Mouse (Mus musculus) heart, adult 2 months (tissue): ENCODE results near the gene Trem3. TPM values are rescaled to one million over a fixed set of nuclear protein-coding genes. Genes with fewer than 3 reads are reported as not detected.

Source experiments
- DNase-seq, 2 experiments: peaks; one replicate each; pipeline ENCODE4 v3.0.0; 2021
- H3K27ac ChIP-seq: fragments of 200-600 bp; 2 replicates; pipeline ENCODE4 v1.8.1; 2022
- H3K27me3 ChIP-seq: fragments of 200-500 bp; 2 replicates; pipeline ENCODE4 v1.6.1; 2012; ENCODE audit warnings: mild to moderate bottlenecking, low read length, inconsistent platforms, mixed read lengths; ENCODE audit not compliant: control insufficient read depth, insufficient read depth
- H3K36me3 ChIP-seq: fragments of 200-500 bp; 2 replicates; pipeline ENCODE4 v1.6.1; 2012; ENCODE audit warnings: low read length, inconsistent platforms; ENCODE audit not compliant: control insufficient read depth, insufficient read depth
- H3K4me1 ChIP-seq: fragments of 200-500 bp; 2 replicates; pipeline ENCODE4 v1.6.1; 2011; ENCODE audit warnings: low read length; ENCODE audit not compliant: control insufficient read depth, insufficient read depth
- H3K4me3 ChIP-seq: fragments of 200-600 bp; 2 replicates; pipeline ENCODE4 v1.8.1; 2022
- H3K79me2 ChIP-seq: fragments of 200-500 bp; replicated peaks from 2 replicates; pipeline ENCODE4 v1.6.1; 2012; ENCODE audit warnings: mild to moderate bottlenecking, inconsistent platforms, low read length, moderate library complexity, mixed read lengths; ENCODE audit not compliant: control insufficient read depth, insufficient read depth
- H3K9ac ChIP-seq: fragments of 200-500 bp; 2 replicates; pipeline ENCODE4 v1.6.1; 2012; ENCODE audit warnings: low read depth, mild to moderate bottlenecking, control low read depth, inconsistent platforms, low read length, mixed read lengths
- CTCF ChIP-seq: fragments of 200-600 bp; IDR thresholded peaks from 2 replicates; pipeline ENCODE4 v1.8.1; 2022; ENCODE audit warnings: antibody characterized with exemption, mild to moderate bottlenecking, moderate library complexity
- EP300 ChIP-seq: fragments of 200-500 bp; IDR thresholded peaks from 2 replicates; pipeline ENCODE4 v1.6.1; 2011; ENCODE audit warnings: low read depth, low read length, control low read depth; ENCODE audit not compliant: insufficient read depth
- POLR2A ChIP-seq: fragments of 200-500 bp; IDR thresholded peaks from 2 replicates; pipeline ENCODE4 v1.6.1; 2011; ENCODE audit warnings: mild to moderate bottlenecking, low read depth, low read length, control low read depth; ENCODE audit not compliant: insufficient read depth
- WGBS: fragments of 180-500 bp; shearing (Covaris S2); methylation state at CpG from one replicate; pipeline ENCODE4 v1.1.7; 2018; 5-methylcytosine and 5-hydroxymethylcytosine counted together
- intact Hi-C: fragments of 180-260 bp; cut with DNase I; formaldehyde crosslinking; loops from one replicate; pipeline ENCODE4 v1.15.1; 2025
- polyA plus RNA-seq: library from polyadenylated mRNA; depleted of rRNA; stranded (reverse); fragments of >200 nt; gene quantifications from 2 replicates; pipeline ENCODE4 v1.2.3, GENCODE M21; 2012; rRNA removed
- total RNA-seq, 2 experiments: library from RNA; stranded (reverse); gene quantifications; 2 replicates each; pipeline ENCODE4 v1.2.3; 2021

Gene Trem3
- total and polyA plus RNA-seq, 3 experiments, result 0.26 TPM; not detected in 2

DNA sequence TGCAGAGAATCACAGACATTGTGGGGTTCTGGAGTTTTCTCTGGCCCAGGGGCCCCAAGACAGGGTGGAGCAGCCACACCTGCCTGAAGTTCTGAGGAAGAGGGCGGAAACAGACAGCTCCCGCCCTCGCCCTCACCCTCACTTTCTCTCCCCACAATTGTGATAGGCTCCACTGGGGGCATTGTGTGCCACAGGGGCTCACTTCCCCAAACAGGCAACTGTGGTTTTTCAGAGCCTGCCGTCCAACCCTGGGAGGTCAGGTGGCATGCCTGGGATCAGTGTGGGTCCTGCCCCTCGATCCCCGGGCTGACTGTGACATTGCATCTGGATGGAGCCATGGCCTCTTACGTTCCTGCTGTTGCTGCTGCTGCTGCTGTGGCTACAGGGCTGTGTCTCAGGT lies 52.6 kb downstream of the Trem3 start:
- no peaks in the 10 kb centered on the region for H3K36me3 ChIP-seq
- H3K9ac ChIP-seq, result no peak overlapping the region; the same call in 1 of the 2 replicates
- TF ChIP-seq POLR2A, result no peak
- TF ChIP-seq EP300, result no peak
- TF ChIP-seq CTCF, result no peak
- peak in 1 of 2 experiments; percentile 48 for DNase-seq
- H3K27me3 ChIP-seq, result no peaks in the 10 kb centered on the region
- intact Hi-C loops, result no loop called here
- 69% methylated on average over 7 of the region's 7 CpGs for whole genome bisulfite sequencing
- no peaks in the 10 kb centered on the region for H3K79me2 ChIP-seq
- H3K4me3 ChIP-seq, result no peak overlapping the region
- no peak overlapping the region for H3K27ac ChIP-seq
- H3K4me1 ChIP-seq, result no peaks in the 10 kb centered on the region

DNA sequence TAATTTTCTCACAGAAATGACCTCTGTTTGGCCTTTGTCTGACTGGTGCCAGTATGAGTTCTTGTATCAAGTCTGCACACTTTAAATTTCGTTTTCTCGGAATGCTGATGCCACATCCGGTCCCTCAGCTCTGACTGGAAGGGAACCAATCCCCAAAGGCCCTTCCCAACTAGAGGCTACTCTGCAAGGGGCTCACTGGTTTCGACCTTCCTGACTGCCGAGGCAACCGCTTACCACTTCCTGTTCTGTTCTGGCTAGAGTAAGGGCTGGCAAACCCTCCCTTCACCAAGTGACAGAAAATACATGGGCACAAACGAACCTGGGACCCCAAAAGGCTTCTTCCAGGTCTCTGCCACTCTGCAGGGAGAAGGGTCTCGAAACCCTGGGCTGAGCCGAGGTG lies 53.3 kb downstream of the Trem3 start:
- H3K4me3 ChIP-seq, result no peak overlapping the region
- 65% methylated on average over 9 of the region's 9 CpGs for WGBS
- no peaks in the 10 kb centered on the region for H3K36me3 ChIP-seq
- DNase-seq, result peak in 1 of 2 experiments; percentile 25
- no peak for TF ChIP-seq EP300
- TF ChIP-seq CTCF, result no peak
- intact Hi-C loops, result no loop called here
- H3K79me2 ChIP-seq, result no peaks in the 10 kb centered on the region
- H3K4me1 ChIP-seq, result no peaks in the 10 kb centered on the region
- no peak overlapping the region for H3K9ac ChIP-seq
- no peak overlapping the region for H3K27ac ChIP-seq
- no peaks in the 10 kb centered on the region for H3K27me3 ChIP-seq

DNA sequence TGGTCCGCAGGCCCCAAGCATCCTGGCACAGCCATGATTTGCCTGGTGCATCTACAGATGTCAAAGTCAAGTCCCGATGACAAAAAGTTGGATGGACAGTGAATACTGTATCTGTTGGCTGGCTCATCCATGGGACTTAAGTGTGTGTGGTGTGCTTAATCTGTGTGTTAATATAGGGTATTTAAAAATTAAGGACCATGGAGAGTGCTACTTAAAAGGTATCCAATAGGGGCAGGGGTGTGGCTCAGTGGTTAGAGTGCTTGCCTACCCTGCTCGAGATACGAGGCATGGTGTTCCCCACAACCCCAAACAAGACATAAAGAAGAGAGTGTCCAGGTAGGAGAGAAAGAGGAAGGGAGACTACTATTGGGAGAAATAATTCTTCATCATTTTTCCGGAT lies 54.2 kb downstream of the Trem3 start:
- no peaks in the 10 kb centered on the region for H3K27me3 ChIP-seq
- H3K9ac ChIP-seq, result no peak overlapping the region
- H3K79me2 ChIP-seq, result no peaks in the 10 kb centered on the region
- no peaks in the 10 kb centered on the region for H3K36me3 ChIP-seq
- H3K27ac ChIP-seq, result no peak overlapping the region
- intact Hi-C loops, result no loop called here
- DNase-seq, result no peak
- no peak overlapping the region for H3K4me3 ChIP-seq
- H3K4me1 ChIP-seq, result no peaks in the 10 kb centered on the region
- TF ChIP-seq POLR2A (no peak), EP300 (no peak), CTCF (no peak)
- WGBS, result 82% methylated on average over 5 of the region's 5 CpGs

Other genes starting within 250 kb of the Trem3 start
- gene 1700122O11Rik, start 209.5 kb upstream of the Trem3 start, total RNA-seq, result not detected
- not detected in 2 replicates for gene 1700122O11Rik, start 209.5 kb upstream of the Trem3 start, polyA plus RNA-seq
- gene 1700067P10Rik, start 158.5 kb upstream of the Trem3 start, total RNA-seq, result not detected
- not detected in 2 replicates for gene 1700067P10Rik, start 158.5 kb upstream of the Trem3 start, polyA plus RNA-seq
- gene 9830107B12Rik, start 101.5 kb upstream of the Trem3 start, total RNA-seq, result not detected
- gene 9830107B12Rik, start 101.5 kb upstream of the Trem3 start, polyA plus RNA-seq, result 0.06 and 0.08 TPM in 2 replicates
- not detected for gene A530064D06Rik, start 80.5 kb upstream of the Trem3 start, total RNA-seq
- gene A530064D06Rik, start 80.5 kb upstream of the Trem3 start, polyA plus RNA-seq, result 0.18 and 0.20 TPM in 2 replicates
- gene Trem1, start 15.0 kb upstream of the Trem3 start, total RNA-seq, result under 1 TPM in 1 of 2 experiments, not detected in 1; 0.10 TPM
- 0.09 and 0.10 TPM in 2 replicates for gene Trem1, start 15.0 kb upstream of the Trem3 start, polyA plus RNA-seq
- under 1 TPM in 1 of 2 experiments, not detected in 1; 0.31 TPM for gene Treml4, start 16.5 kb downstream of the Trem3 start, total RNA-seq
- 0.76 and 1.9 TPM in 2 replicates for gene Treml4, start 16.5 kb downstream of the Trem3 start, polyA plus RNA-seq
- 1 to 10 TPM in 1 of 2 experiments, under 1 TPM in 1; 0.91 to 3.1 TPM for gene Treml2, start 51.7 kb downstream of the Trem3 start, total RNA-seq
- gene Treml2, start 51.7 kb downstream of the Trem3 start, polyA plus RNA-seq, result 1.5 and 2.4 TPM in 2 replicates
- gene B430306N03Rik, start 68.4 kb downstream of the Trem3 start, total RNA-seq, result under 1 TPM; 0.14 to 0.57 TPM
- gene B430306N03Rik, start 68.4 kb downstream of the Trem3 start, polyA plus RNA-seq, result 0.35 and 0.55 TPM in 2 replicates
- gene Trem2, start 98.6 kb downstream of the Trem3 start, total RNA-seq, result 1 to 10 TPM; 1.4 to 1.5 TPM
- 3.3 and 3.5 TPM in 2 replicates for gene Trem2, start 98.6 kb downstream of the Trem3 start, polyA plus RNA-seq
- gene Treml1, start 112.1 kb downstream of the Trem3 start, total RNA-seq, result 1 to 10 TPM in 1 of 2 experiments, not detected in 1; 2.4 TPM
- gene Treml1, start 112.1 kb downstream of the Trem3 start, polyA plus RNA-seq, result 1.3 and 3.5 TPM in 2 replicates
- 10 to 100 TPM; 14.7 to 21.2 TPM for gene Nfya, start 162.1 kb downstream of the Trem3 start, total RNA-seq
- gene Nfya, start 162.1 kb downstream of the Trem3 start, polyA plus RNA-seq, result 33.1 and 41.9 TPM in 2 replicates
- 10 to 100 TPM; 15.5 to 21.6 TPM for gene Oard1, start 162.2 kb downstream of the Trem3 start, total RNA-seq
- gene Oard1, start 162.2 kb downstream of the Trem3 start, polyA plus RNA-seq, result 8.6 and 20.5 TPM in 2 replicates
- gene Apobec2, start 185.2 kb downstream of the Trem3 start, total RNA-seq, result 100 to 1,000 TPM; 222 to 256 TPM
- 150 and 194 TPM in 2 replicates for gene Apobec2, start 185.2 kb downstream of the Trem3 start, polyA plus RNA-seq
- gene Tspo2, start 203.7 kb downstream of the Trem3 start, total RNA-seq, result 1 to 10 TPM in 1 of 2 experiments, not detected in 1; 1.9 TPM
- 0.82 and 5.4 TPM in 2 replicates for gene Tspo2, start 203.7 kb downstream of the Trem3 start, polyA plus RNA-seq
- under 1 TPM; 0.23 to 0.27 TPM for gene Unc5cl, start 207.1 kb downstream of the Trem3 start, total RNA-seq
- 0.21 TPM in 1 of 2 replicates, not detected in the other for gene Unc5cl, start 207.1 kb downstream of the Trem3 start, polyA plus RNA-seq